Mouse (Mus musculus) intestine, postnatal 0 days (tissue): ENCODE results near the gene Sec22b. TPM values are rescaled to one million over a fixed set of nuclear protein-coding genes. Genes with fewer than 3 reads are reported as not detected.

Experiments used
- ATAC-seq: fragments of 200-750 bp; cut with Nextera tagmentation; 2 replicates; pipeline ENCODE4 v1.8.0; 2017; ENCODE audit warnings: mild to moderate bottlenecking, moderate TSS enrichment, moderate library complexity
- H3K27ac ChIP-seq: fragments of 300-500 bp; sonication (generic); 2 replicates; pipeline ENCODE4 v1.5.1; 2014; ENCODE audit warnings: mild to moderate bottlenecking, low read depth, low read length, moderate library complexity
- H3K27me3 ChIP-seq: fragments of 300-500 bp; sonication (generic); replicated peaks from 2 replicates; pipeline ENCODE4 v1.6.1; 2014; ENCODE audit warnings: low read length, mixed read lengths; ENCODE audit not compliant: control insufficient read depth, insufficient read depth
- H3K36me3 ChIP-seq: fragments of 300-500 bp; sonication (generic); 2 replicates; pipeline ENCODE4 v1.6.1; 2014; ENCODE audit warnings: mild to moderate bottlenecking, moderate library complexity; ENCODE audit not compliant: control insufficient read depth, insufficient read depth
- H3K4me1 ChIP-seq: fragments of 300-500 bp; sonication (generic); replicated peaks from 2 replicates; pipeline ENCODE4 v1.6.1; 2014; ENCODE audit warnings: antibody characterized with exemption, low read length, mixed read lengths; ENCODE audit not compliant: control insufficient read depth, insufficient read depth
- H3K4me2 ChIP-seq: fragments of 300-500 bp; sonication (generic); replicated peaks from 2 replicates; pipeline ENCODE4 v1.6.1; 2014; ENCODE audit warnings: low read depth, mild to moderate bottlenecking, moderate library complexity
- H3K4me3 ChIP-seq: fragments of 300-500 bp; sonication (generic); 2 replicates; pipeline ENCODE4 v1.5.1; 2014; ENCODE audit warnings: low read depth, low read length
- H3K9ac ChIP-seq: fragments of 300-500 bp; sonication (generic); 2 replicates; pipeline ENCODE4 v1.6.1; 2014; ENCODE audit warnings: mild to moderate bottlenecking, low read depth, low read length
- H3K9me3 ChIP-seq: fragments of 300-500 bp; sonication (generic); 2 replicates; pipeline ENCODE4 v1.6.1; 2016; ENCODE audit warnings: mixed run types; ENCODE audit not compliant: control insufficient read depth
- CTCF ChIP-seq: sonication (generic); IDR thresholded peaks from 2 replicates; pipeline ENCODE4 v1.5.1; 2016; ENCODE audit warnings: low read depth, mild to moderate bottlenecking, control low read depth, antibody characterized with exemption, moderate library complexity
- WGBS: fragments of 180-500 bp; shearing (Covaris S2); extraction: QIAGEN DNeasy Blood & Tissue Kit; methylation state at CpG from one replicate; pipeline ENCODE4 v1.1.7; 2014; 5-methylcytosine and 5-hydroxymethylcytosine counted together
- polyA plus RNA-seq: library from polyadenylated mRNA; unstranded; fragments of >200 nt; fragmentation: Nextera tagmentation; extraction: Ambion mirVana; gene quantifications from 2 replicates; pipeline ENCODE4 v1.2.1, GENCODE M21; 2015

Sec22b gene
- polyA plus RNA-seq, 1 experiment from 2014 or later = 228 TPM

GRCm38 (mm10) chr3:97918885-97919550 lies 18.0 kb downstream of the Sec22b start:
- no peak overlapping the region for H3K9ac ChIP-seq
- no peaks in the 10 kb centered on the region for H3K27me3 ChIP-seq
- H3K4me3 ChIP-seq = no peak overlapping the region
- no peak for ATAC-seq
- H3K4me2 ChIP-seq = no peak overlapping the region
- peaks cover 77% of the 10 kb centered on the region for H3K36me3 ChIP-seq
- TF ChIP-seq CTCF = no peak
- no peaks in the 10 kb centered on the region for H3K9me3 ChIP-seq
- 88% methylated on average over 10 of the region's 10 CpGs for WGBS
- no peaks in the 10 kb centered on the region for H3K4me1 ChIP-seq
- H3K27ac ChIP-seq = no peak overlapping the region

DNA sequence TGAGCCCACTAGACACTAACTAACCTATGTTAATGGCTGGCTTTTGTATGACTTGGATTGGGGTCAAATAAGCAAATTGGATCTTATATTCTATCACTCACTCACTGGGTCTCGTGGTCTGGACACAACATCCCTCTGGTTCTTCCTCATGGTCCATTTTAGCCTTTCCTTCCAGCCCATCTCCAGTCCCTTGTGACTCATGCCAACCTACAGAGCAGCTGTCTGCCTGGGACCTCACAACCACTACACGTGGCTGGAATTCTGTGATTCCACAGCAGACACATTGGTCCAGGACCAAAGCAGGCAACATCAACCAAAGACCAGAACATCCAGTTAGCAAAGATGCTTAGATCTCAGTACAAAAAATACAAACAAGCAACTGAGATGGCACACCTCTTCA lies 24.3 kb downstream of the Sec22b start:
- Histone ChIP-seq H3K4me2 (no peak overlapping the region), H3K36me3 (peaks cover 25% of the 10 kb centered on the region), H3K27me3 (no peaks in the 10 kb centered on the region), H3K9ac (no peak overlapping the region), H3K4me3 (no peak overlapping the region), H3K9me3 (no peaks in the 10 kb centered on the region), H3K4me1 (no peaks in the 10 kb centered on the region), H3K27ac (no peak overlapping the region)
- no peak for ATAC-seq
- no peak for TF ChIP-seq CTCF
- 95% methylated on average over 2 of the region's 2 CpGs for WGBS

DNA sequence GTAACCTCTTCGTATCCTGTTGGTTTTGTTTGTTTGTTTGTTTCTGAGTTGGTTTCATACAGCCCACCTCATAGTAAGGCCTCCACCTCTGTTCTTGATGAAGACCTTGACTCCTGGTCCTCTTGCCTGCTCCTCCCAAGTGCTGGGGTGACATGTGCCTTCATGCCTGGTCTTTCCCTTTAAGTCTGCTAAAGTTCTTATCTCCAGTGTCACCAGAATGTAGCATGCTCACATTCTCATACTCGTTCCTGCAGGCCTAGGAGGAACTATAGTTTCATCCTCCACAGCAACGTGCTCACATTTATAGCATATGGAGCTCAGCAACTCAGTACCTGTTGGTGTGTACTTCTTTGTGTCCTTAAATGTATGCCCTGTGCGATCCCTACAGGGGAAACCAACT lies 26.3 kb downstream of the Sec22b start:
- WGBS = 59% methylated on average over 4 of the region's 4 CpGs
- H3K9me3 ChIP-seq = no peaks in the 10 kb centered on the region
- no peak for TF ChIP-seq CTCF
- H3K4me3 ChIP-seq = no peak overlapping the region
- no peak overlapping the region for H3K27ac ChIP-seq
- no peak overlapping the region for H3K9ac ChIP-seq
- peaks cover 11% of the 10 kb centered on the region for H3K36me3 ChIP-seq
- no peaks in the 10 kb centered on the region for H3K4me1 ChIP-seq
- no peaks in the 10 kb centered on the region for H3K27me3 ChIP-seq
- no peak overlapping the region for H3K4me2 ChIP-seq
- no peak for ATAC-seq

DNA sequence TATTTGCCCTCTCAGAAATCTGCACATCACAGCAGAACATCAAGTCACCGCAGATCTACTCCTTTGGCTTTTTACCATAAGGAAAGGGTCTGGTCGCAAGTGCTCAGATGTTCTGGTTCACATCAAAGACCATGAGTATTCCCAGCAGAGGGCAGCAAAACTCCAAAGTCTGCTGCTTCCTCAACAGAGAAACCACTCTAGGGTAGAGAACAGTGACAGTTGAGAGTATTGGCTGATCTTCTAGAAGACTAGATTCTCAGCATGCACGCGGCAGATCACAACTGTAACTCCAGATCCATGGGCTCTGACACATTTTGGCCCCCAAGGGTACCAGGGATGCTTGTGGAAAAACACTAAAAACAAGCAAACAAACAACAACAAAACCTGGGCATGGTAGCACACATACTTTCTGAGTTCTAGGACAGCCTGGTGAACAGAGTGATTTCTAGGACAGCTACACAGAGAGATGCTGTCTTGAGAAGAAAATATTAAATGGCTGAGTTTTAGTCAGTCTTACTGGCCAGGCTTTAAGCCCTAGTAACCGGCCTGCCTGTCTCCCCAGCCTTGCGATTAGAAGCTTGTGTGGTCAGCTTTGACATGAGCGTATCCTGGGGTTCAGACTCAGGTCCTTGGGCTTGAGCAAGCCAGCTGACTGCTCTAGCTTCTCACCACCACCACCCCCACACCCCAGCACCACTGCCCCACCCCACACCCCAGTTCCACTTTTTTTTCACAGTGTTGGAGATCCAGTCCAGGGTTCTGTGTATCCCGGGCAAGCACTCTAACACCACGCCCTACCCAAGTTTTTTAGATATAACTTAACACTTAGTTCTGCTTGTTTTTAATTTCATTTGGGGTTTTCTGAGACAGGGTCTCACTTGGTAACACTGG lies 28.2 kb downstream of the Sec22b start:
- Histone ChIP-seq H3K27me3 (no peaks in the 10 kb centered on the region), H3K9ac (no peak overlapping the region), H3K4me1 (no peaks in the 10 kb centered on the region), H3K36me3 (no peaks in the 10 kb centered on the region), H3K4me3 (no peak overlapping the region), H3K9me3 (no peaks in the 10 kb centered on the region), H3K27ac (no peak overlapping the region), H3K4me2 (no peak overlapping the region)
- WGBS = 52% methylated on average over 9 of the region's 9 CpGs
- no peak for ATAC-seq
- TF ChIP-seq CTCF = peak; percentile 91

DNA sequence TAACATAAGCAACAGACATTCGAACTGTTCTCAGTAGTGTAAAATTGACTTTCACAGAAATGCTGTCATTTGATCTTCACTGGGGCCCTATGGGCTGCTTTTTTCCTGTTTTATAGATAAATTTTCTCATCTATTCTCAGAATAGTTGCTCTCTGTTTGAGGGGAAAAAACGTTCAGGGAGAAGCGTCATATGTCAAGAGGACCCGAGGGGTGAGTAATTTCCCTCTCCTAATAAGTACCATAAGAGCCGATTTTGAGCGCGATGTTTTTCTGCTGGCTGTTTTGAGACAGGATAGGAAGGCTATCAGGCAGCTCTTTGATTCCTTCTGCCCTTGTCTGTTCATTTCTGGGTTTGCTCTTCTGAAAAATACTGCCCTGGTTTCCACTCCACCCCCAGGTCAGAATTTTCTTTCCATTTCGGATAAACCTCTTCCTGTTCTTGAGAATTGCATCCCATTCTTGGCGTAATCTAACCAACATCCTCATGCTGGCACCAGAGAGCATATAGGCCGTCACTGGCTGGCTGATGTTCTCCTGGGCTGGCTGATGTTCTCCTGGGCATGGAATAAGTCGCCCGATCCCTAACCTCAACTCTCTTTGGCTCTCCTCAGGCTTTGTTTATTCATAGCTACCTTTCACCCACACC lies 29.3 kb downstream of the Sec22b start:
- Histone ChIP-seq H3K9ac (no peak overlapping the region), H3K36me3 (no peaks in the 10 kb centered on the region), H3K4me3 (no peak overlapping the region), H3K4me2 (no peak overlapping the region), H3K4me1 (no peaks in the 10 kb centered on the region), H3K27ac (no peak overlapping the region), H3K27me3 (no peaks in the 10 kb centered on the region), H3K9me3 (no peaks in the 10 kb centered on the region)
- 56% methylated on average over 12 of the region's 12 CpGs for WGBS
- ATAC-seq = no peak
- TF ChIP-seq CTCF = peak; percentile 36; the same call in 1 of the 2 replicates

GRCm38 (mm10) chr3:97930787-97931158 lies 29.8 kb downstream of the Sec22b start:
- no peaks in the 10 kb centered on the region for H3K27me3 ChIP-seq
- no peaks in the 10 kb centered on the region for H3K9me3 ChIP-seq
- no peak overlapping the region for H3K9ac ChIP-seq
- 88% methylated on average over 8 of the region's 8 CpGs for whole genome bisulfite sequencing
- TF ChIP-seq CTCF = no peak
- no peaks in the 10 kb centered on the region for H3K36me3 ChIP-seq
- H3K4me2 ChIP-seq = no peak overlapping the region
- H3K4me1 ChIP-seq = no peaks in the 10 kb centered on the region
- no peak for ATAC-seq
- no peak overlapping the region for H3K27ac ChIP-seq
- no peak overlapping the region for H3K4me3 ChIP-seq
